Mouse (Mus musculus) left cerebral cortex, adult 8-10 months (tissue): ENCODE measurements around the gene Dpp9. TPM values are rescaled to one million over a fixed set of nuclear protein-coding genes. Genes with fewer than 3 reads are reported as not detected.
A peak's percentile ranks its signal among the peaks of the same experiment; 100 is the strongest.

Source experiments
- DNase-seq, 2 experiments: peaks; one replicate each; pipeline ENCODE4 v3.0.0; 2022; ENCODE audit warnings: low spot score in 2 of 2
- total RNA-seq, 4 experiments: library from RNA; stranded (reverse); gene quantifications; 2 replicates each; pipeline ENCODE4 v1.2.4; 2022

Gene Dpp9
- total RNA-seq, 4 experiments from 2014 or later, result 56.1 to 61.3 (median 59.8) TPM

DNA sequence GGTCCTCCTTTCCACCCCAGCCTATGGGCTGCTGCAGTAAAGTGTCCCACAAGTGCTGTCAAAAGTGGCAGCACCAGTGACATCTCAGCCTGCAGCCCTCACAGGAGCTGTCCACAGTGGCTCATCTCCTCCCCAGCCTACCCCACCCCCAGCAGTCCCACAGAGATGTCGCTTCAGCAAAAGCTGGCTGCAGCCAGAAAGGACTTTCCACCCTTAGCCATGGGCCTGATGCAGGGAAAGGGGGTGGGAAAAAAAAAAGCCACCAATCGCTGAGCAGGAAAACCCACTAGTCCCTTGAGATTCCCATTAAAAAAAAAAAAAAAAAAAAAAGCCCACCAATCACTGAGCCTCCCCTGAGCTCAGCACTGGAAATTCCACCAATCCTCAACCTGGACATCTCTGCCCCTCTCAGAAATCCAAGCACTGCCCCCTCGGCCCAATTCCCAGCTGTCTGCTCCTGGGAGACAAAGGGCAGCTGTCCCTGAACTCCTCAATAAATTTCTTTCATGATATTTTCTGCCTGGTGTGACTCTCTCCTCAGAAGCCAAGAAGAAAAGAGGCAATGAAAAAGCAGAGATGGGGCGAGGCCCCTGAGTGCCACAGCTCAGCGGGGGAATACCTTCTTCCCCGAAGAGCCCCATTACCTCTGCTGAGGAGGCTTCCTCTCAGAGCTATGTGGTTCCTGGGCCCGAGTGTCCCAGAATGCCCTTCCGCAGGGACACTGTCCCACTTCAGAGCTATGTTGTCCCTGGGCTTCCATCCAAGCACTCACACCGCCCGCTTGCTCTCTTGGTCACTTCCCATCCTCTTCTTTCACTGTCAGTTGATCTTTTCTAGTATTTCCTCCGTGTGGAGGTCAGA, 33.2 kb downstream of the Dpp9 start:
- DNase-seq, result no peak

DNA sequence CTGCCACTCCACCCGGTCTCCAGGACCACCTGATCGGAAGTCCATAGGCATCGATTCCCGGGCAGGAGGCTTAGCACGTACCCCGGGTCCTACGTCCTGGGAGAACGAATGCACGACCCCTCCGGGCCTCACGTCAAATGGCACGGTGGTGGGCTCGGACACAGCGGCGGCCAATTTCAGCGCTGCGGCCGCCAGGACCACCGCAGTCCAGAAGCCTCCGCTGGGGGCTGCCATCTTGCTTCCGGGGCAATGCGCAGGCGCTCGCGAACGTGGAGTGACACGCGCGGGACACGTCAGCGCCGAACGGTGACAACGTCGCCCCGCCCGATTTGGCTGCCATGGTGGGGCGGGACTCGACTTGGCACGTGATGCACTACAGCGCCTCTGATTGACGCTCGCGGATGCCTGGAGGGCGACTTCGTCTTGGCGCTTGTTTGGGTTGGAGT, 35.0 kb downstream of the Dpp9 start, which contains the start of gene Mydgf:
Gene Mydgf, minus strand, starts transcription at position 263 of the 446 bp plus-strand sequence.
- DNase-seq, result peak; percentile 90 to 93

DNA sequence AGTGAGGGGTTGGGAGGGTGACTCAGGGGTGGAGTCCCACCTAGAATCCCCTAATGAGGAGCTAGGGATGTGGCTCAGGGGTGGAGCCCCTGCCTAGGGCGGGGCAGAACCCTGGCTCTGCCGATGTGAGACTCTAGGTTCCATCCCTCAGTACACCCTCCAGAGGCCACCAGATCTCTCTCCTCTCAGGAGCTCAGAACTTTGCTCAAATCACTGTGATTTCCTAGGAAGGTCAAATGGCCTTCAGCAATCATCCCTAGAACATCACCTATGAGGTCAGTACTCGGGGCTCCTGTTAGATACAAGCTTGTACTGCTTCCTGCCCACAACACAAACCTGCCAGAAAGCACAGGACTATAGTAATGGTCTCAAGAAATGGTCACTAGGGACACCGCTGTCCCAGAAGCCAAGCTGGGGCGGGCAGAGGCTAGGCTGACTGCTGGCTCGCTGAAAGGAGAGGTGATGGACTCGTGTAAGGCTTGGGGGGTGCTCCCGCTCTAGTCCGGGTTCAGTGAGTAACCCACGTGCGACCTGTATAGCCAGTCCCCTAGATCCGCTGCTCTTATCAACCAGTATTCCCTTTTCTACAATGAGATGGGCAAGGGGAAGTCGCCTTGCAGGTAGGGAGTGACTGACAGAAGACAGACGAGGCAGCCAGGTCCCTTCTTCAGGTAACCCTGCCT, 35.6 kb downstream of the Dpp9 start:
- DNase-seq, result no peak

GRCm38 (mm10) chr17:56175416-56175815, 43.3 kb downstream of the Dpp9 start:
- no peak for DNase-seq

DNA sequence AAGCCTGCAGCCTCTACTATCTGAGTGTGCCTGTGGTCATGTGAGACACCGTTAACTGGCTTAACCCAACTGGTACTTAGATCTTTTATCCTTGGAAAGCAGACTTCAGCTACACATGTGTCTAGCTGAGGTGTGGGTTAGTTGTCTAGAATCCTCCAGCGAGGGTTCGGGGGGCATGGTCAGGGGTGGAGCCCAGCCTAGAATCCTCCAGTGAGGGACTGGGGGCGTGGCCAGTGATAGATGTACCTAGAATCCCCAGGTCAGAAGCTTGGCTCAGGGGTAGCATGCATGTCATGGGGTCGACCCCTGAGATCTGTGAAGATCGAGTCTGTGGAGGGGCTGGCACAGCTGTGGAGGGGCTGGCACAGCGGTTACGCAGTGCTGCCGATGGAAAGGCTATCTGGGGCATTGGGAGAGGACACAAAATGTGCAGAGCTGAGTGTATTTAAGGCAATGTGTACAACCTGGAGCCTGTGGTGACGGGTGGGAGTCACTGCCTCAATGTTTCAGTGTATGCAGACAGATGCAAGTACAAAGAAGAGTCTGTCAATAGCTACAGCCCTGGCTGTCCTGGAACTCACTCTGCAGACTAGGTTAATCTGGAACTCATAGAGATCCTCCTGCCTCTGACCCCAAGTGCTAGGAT, 45.2 kb downstream of the Dpp9 start:
- no peak for DNase-seq

DNA sequence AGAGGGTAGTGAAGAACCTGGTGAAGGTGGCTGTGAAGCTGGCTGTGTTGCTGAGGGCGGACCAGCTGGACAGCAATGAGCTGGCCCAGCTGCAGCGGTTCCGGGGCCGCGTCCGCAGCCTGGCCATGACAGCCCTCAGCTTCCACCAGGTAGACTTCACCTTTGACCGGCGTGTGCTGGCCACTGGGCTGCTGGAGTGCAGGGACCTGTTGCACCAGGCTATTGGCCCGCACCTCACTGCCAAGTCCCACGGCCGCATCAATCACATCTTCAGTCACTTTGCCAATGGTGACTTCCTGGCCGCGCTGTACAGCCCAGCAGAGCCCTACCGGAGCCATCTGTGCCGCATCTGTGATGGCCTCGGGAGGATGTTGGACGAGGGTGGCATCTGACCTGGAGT, 46.8 kb downstream of the Dpp9 start:
- DNase-seq, result no peak

DNA sequence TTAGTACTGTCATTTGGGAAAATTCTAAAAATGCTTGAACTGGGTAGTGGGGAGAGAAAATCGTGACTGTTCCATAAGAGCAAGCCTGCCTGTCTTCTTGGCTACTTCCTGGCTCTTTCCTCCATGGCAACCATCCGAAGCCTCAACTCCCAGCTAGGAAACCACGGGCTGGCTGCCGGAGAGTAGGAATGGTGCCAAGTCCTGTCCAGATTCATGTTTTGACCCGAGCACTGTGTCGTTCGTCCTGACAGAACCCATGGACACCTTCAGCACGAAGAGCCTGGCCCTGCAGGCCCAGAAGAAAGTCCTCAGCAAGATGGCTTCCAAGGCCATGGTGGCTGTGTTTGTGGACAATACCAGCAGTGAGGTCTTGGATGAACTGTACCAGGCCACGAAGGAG, 47.2 kb downstream of the Dpp9 start:
- DNase-seq, result no peak

GRCm38 (mm10) chr17:56170636-56171035, 48.1 kb downstream of the Dpp9 start:
- no peak for DNase-seq

DNA sequence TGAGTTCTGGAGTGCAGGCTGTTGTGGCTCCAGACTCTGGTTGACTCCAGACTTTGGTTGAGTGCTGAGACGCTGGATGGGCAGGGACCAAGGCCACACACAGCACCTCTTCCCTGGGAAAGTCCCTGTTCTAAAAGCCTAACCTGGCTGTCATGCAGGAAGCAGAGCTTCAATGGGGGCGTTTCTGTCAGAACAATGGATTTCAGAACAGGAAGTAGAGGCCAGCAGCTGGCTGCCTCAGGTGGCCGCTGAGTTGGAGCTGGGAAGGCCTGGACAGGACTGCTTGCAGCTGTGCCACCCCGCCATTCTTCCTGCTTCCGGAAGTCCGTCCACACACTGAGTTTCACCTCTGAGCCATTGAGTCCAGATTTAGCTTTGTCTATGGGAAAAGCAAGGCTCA, 48.9 kb downstream of the Dpp9 start:
- no peak for DNase-seq

- no peak for DNase-seq
Observed at GRCm38 (mm10) chr17:56165671-56166070, 53.0 kb downstream of the Dpp9 start.

GRCm38 (mm10) chr17:56164510-56164909, 54.2 kb downstream of the Dpp9 start:
- DNase-seq, result no peak

DNA sequence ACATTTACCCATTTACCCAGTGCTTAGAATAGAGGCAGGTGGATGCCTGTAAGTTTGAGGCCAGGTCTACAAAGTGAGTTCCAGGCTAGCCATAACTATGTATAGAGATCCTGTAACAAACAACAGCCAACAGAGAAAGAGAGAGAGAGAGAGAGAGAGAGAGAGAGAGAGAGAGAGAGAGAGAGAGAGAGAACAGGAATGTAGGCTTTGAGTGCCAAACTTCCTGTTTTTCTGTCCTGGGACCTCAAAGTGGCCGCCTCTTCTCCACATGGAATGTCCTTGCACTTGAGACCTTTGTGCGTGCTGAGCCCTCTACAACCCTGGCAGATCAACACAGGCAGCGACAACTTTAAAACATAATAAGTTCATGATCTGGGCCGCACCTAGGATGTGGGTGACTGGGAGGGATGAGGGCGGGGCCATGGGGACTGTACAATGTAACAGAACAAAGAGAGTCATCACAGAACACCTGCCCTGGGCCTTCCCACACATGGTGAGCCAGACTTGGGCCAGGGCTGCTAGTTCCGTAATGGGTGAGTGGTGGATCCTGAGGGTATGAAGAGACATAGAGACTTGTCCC, 55.1 kb downstream of the Dpp9 start:
- no peak for DNase-seq

- peak; percentile 82 to 97 for DNase-seq
Observed at GRCm38 (mm10) chr17:56162231-56162774, 56.4 kb downstream of the Dpp9 start, which contains the start of gene Tnfaip8l1. Gene Tnfaip8l1, plus strand, starts transcription at chr17:56162477.

DNA sequence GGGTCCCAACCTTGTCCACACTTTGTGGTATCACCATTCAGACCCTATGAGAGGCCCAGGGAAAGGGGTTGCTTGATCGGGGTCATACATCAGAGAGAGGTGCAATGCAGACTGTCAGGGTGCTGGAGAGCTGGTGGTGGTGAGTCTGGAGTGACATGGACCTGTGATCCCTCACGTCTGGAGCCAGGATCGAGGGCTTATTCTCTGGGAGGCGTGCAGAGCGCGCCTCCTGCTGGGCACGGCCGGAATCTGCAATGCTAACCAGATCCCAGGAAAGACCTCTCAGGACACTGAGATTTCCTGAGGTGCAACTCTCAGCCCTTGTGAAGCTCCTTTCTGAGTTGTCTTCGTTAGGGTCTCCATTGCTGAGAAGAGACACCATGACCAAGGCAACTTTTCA, 59.0 kb downstream of the Dpp9 start:
- peak in 1 of 2 experiments; percentile 67 for DNase-seq

DNA sequence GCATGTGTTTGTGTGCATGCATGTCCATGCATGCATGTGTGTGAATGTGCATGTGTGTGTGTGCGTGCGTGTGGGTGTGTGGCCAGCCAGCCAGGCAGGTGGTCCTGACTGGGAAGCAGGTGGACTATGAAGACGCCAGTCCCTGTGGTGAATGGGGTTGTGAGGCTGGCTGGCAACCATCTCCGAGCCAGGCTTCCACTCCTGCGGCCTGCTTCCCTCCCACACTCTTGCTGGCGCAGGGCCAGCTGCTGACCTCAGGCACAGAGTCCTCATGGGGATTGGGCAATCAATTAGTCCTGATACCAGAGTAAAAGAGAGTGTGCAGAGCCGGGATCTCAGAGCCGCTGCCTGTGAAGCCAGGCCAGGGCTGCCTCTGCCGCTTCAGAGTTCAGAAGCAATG, 65.1 kb downstream of the Dpp9 start:
- no peak for DNase-seq

DNA sequence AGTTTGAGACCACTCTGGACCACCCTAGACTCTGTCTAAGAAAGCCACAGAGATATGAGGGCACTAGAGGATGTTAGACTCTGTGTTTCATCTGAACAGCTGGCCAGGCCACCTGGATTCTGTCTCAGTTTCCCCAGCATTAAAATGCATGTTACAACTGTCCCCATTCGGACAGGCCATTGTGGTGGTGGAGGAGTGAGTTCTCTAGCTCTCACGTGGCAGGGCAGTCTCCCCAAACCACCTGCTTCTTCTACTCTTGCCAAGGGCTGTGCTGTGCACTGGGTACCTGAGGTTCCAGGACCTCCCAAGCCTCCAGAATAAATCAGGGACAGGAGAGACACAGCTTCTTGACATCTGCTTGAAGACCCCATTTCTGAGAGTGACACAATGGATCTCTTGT, 68.8 kb downstream of the Dpp9 start:
- DNase-seq, result no peak

- DNase-seq, result no peak
Observed at GRCm38 (mm10) chr17:56148790-56149618, 69.7 kb downstream of the Dpp9 start.

DNA sequence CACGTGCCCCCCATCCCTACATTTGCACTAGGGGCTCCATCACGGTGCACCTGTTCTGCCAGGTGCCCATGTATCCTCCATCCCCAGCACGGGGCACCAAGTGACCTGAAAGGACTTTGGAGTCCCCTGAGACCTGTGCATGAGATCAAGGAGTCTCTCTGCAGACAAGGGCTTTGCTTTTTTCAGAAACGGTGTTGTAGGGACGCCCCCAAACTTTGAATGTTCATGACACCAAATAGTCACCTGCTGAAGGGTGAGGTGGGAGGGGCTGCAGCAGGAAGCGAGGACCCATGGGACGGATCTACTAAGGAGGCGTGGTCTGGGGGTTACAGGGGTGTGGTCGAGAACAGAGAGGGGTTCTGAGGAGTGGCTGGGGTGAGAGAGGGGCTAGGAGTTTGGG, 70.4 kb downstream of the Dpp9 start:
- no peak for DNase-seq

- no peak for DNase-seq
Observed at GRCm38 (mm10) chr17:56147420-56147819, 71.3 kb downstream of the Dpp9 start.

DNA sequence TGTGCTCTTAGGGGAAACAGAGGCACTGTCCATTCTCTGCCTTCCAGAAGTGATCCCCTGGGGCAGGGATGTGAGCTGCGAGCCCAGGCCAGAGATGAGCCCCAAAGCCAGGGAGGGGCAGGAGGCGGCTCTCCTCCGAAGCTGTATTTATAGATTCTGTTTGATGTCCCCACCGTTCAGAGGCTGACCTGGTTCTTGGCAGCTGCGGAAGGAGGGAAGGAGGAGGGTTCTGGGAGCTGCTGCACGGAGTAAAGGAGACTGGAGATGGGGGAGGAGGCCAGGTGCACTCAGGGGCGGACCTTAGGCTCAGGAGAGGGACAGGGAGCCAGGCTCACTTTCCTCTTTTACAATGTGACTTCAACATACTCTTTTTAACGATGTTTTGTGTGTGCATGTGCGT, 72.6 kb downstream of the Dpp9 start:
- DNase-seq, result no peak
